Mouse (Mus musculus) small intestine, adult 10 weeks (tissue): ENCODE data around the gene Ribc1. TPM values are rescaled to one million over a fixed set of nuclear protein-coding genes. Genes with fewer than 3 reads are reported as not detected.

ENCODE experiments used
- polyA plus RNA-seq: library from polyadenylated mRNA; stranded (reverse); fragments of 350-450 nt; fragmentation: Illumina TruSeq; extraction: RNeasy Lipid Tissue Mini Kit (QIAGEN cat#74804); gene quantifications from one replicate; pipeline ENCODE4 v1.2.3, GENCODE M21; 2014; ENCODE audit warnings: low replicate concordance

The Ribc1 gene
- polyA plus RNA-seq, result 0.48 TPM

DNA sequence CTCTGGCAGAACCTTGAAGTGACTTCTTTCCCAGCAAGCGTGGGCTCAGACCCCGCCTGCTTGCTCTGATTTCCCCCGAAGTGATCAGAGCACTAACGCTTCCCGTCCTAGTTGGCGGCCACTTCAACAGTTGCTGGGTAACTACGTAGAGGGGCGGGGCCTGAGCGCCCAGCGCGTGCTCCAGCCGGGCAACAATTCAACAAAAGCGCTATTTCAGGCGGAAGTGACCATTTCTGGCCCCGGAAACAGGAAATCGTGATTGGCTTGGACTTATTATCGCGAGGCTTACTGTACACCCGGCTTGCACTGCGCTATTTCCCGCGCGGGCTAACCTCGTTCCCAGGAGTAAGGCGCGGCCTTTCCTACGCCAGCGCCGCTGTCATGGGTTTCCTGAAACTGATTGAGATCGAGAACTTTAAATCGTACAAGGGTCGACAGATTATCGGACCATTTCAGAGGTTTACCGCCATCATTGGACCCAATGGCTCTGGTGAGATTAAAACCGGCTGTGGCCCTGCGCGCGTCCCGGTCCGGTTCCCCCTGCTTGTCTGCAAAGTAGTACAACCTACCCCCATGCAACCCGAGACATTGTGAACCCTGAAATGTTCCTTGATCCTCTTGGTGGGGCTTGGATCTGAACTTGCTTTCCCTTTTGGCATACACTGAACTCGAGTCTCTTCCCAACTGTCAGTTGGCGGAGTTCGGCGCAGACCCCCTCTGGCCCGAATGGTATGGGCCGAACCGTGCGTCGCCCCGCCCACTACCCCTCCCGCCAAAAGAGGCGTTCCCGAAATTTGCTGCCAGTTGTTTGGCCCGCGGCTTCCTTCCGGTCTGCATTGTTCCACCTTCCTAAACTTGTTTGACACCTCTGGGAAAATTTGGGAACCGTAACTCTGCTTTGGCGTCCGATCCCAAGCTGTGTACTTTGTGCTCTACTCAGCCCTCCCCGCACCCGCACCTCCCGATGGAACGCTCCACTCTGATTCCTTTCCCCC lies at the start of gene Ribc1, which contains the start of gene Smc1a:
TSS of gene Ribc1 (minus strand) at position 145 of the 995 bp plus-strand sequence.
TSS of gene Smc1a (plus strand) at position 278 of the 995 bp plus-strand sequence.

DNA sequence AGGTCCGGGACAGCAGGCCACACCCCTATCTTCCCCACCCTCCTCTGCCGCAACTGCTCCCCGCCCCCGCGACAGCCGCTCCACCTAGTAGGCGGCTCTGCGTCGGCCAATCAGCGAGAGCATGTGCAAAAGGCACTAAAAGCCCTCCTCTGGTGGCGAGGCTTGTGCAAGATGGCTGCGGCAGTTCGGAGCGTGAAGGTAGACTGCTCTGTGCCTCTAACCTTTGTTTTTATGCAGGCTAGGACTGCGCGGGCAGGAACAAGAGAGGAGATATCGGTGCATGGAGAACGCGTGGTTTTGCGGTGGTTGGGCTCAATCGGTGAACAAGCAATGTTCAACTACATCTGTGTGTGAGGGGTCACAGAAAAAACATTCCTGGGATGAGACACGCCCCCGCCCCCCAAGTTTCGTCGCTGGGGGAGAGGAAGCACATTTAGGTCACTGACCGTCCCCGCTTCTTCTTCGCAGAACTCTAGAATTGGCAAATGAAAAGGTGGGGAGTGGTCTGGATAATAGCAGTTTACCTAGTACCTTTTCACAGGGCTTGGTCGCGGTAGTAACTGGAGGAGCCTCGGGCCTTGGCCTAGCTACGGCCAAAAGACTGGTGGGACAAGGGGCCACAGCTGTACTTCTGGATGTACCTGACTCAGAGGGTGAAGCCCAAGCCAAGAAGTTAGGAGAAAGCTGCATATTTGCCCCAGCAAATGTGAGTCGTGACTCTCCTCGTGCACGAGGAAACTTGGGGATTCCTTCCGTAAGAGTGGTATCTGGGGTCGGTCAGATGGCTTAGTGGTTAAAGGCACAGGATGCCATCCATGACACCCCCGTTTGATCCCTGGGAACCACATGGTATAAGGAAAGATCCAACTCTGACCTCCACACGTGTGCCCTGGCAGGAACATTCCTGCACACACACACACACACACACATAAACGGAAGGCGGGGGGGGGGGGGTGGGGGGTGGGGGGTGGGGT lies 14.1 kb downstream of the Ribc1 start, which contains the start of gene Hsd17b10:
TSS of gene Hsd17b10 (plus strand) at position 109 of the 974 bp plus-strand sequence.

Other genes starting within 250 kb of the Ribc1 start
- 50.1 TPM for gene Huwe1, start 215.5 kb downstream of the Ribc1 start, polyA plus RNA-seq
- 28.2 TPM for gene Hsd17b10, start 14.4 kb downstream of the Ribc1 start, polyA plus RNA-seq
- gene Smc1a, start 133 bp upstream of the Ribc1 start, polyA plus RNA-seq, result 42.0 TPM
- 1.3 TPM for gene Iqsec2, start 128.0 kb upstream of the Ribc1 start, polyA plus RNA-seq
- 8.8 TPM for gene Kdm5c, start 216.7 kb upstream of the Ribc1 start, polyA plus RNA-seq